Mouse (Mus musculus) lung, postnatal 0 days (tissue): ENCODE measurements at regions not wholly inside any gene's neighbourhood (a gene's known extent, or its start where the extent isn't known, plus 50 kb on each side); places are given as distances from the start of the nearest gene placed in this dataset.

ENCODE experiments used
- CTCF ChIP-seq: IDR thresholded peaks from 2 replicates; pipeline ENCODE4 v1.5.1; 2016; ENCODE audit warnings: antibody characterized with exemption, mild to moderate bottlenecking
- EP300 ChIP-seq: IDR thresholded peaks from 2 replicates; pipeline ENCODE4 v1.6.1; 2016; ENCODE audit warnings: antibody characterized with exemption, mild to moderate bottlenecking, control low read depth

DNA sequence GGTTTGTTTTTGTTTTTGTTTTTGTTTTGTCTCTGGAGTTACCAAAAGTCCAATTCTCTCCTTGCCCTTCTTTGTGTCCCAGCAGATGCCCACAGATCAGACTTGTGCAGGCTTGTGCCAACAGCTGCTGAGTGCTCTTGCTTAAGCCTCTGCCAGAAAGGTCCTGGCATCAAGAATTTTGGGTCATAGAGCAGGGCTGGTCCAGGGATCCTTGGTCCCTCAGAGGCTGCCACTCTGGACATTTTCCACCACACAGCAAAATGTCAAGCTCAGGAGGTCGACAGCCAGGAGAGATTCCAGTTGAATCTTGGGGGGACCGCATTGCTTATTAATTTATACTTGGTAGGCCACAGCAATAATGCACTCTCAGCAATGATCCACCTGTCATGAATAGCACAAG lies 151.9 kb upstream of the Pld5 start:
- TF ChIP-seq CTCF (no peak), EP300 (no peak)
